Comparison of ENCODE assay signal across 7 mouse cellular contexts in genomic region chr5:122401303-122401640, GRCm38 (mm10). TPM values are rescaled to one million over a fixed set of nuclear protein-coding genes. Genes with fewer than 3 reads are reported as not detected.
A peak's percentile ranks its signal among the peaks of the same experiment; 100 is the strongest.
DNase-seq lines count a peak whose midpoint lies in the region; ATAC-seq and TF ChIP-seq lines count a peak whose summit lies in the region.

No protein-coding gene starts in this region.

- peak; percentile 79 for ATAC-seq in CD4-positive, CD25-positive, alpha-beta regulatory T cell, adult 4 months

- WGBS in macrophage (ENCODE audit: missing documents), result 39% methylated on average over 8 of the region's 8 CpGs

- no peak overlapping the region for H3K4me3 ChIP-seq in layer of hippocampus, adult 2 months
- H3K4me3 ChIP-seq in macrophage (ENCODE audit: inconsistent target), result no peak overlapping the region

- peak overlapping the region; percentile 68 for H3K27ac ChIP-seq in layer of hippocampus, adult 2 months
- H3K27ac ChIP-seq in macrophage, result peak overlapping the region; percentile 98

- peaks cover 93% of the 10 kb centered on the region for H3K79me2 ChIP-seq in macrophage (ENCODE audit: inconsistent target)

- peak; percentile 51 for DNase-seq in MN1 (ENCODE audit: low spot score)
- peak; percentile 81 for DNase-seq in cerebellum, adult 9-10 months
- peak; percentile 49 for DNase-seq in gastrocnemius, postnatal 25 days
- peak; percentile 56 to 83 for DNase-seq in layer of hippocampus, adult 2 months (ENCODE audit: low spot score in 2 of 2)
- peak; percentile 54 to 87 for DNase-seq in spleen, postnatal 4 days (ENCODE audit: low spot score in 2 of 2)

- H3K36me3 ChIP-seq in macrophage (ENCODE audit: inconsistent target), result peaks cover 48% of the 10 kb centered on the region

- TF ChIP-seq CTCF in layer of hippocampus, adult 2 months (conservative IDR thresholded peaks at IDR 0.05), result peak; percentile 100

RNA-seq across cellular contexts. Expression of gene Arpc3, which starts 9.6 kb away (rescaled TPM):
- 100 to 1,000 TPM; 394 to 533 TPM for polyA plus RNA-seq in CD4-positive, CD25-positive, alpha-beta regulatory T cell, adult 4 months (2017; shearing (Covaris generic))
- total RNA-seq in gastrocnemius, postnatal 25 days (2021), result 10 to 100 TPM; 46.8 to 54.9 TPM
- 100 to 1,000 TPM; 261 to 275 TPM for total RNA-seq in layer of hippocampus, adult 2 months (2021)
- total RNA-seq in macrophage (2018; cell fraction: chromatin; rRNA removed), result 100 to 1,000 TPM; 128 to 449 (median 189) TPM
- total RNA-seq in macrophage (2018; cell fraction: cytosol; rRNA removed), result 100 to 1,000 TPM; 567 to 868 (median 701) TPM
- 100 to 1,000 TPM; 137 to 276 (median 167) TPM for total RNA-seq in macrophage (2018; cell fraction: nucleus; rRNA removed)
- 1,088 to 1,432 TPM (median 1,117 TPM) in 3 replicates for polyA plus RNA-seq in macrophage (2018)

RNA-seq across cellular contexts. Expression of gene Anapc7, which starts 20.2 kb away (rescaled TPM):
- polyA plus RNA-seq in CD4-positive, CD25-positive, alpha-beta regulatory T cell, adult 4 months (2017; shearing (Covaris generic)), result 10 to 100 TPM; 17.7 to 22.8 TPM
- total RNA-seq in gastrocnemius, postnatal 25 days (2021), result 10 to 100 TPM; 12.3 to 13.4 TPM
- total RNA-seq in layer of hippocampus, adult 2 months (2021), result 10 to 100 TPM; 32.9 to 33.2 TPM
- 10 to 100 TPM; 24.4 to 61.6 (median 37.0) TPM for total RNA-seq in macrophage (2018; cell fraction: chromatin; rRNA removed)
- total RNA-seq in macrophage (2018; cell fraction: cytosol; rRNA removed), result 10 to 100 TPM; 16.6 to 27.6 (median 21.9) TPM
- total RNA-seq in macrophage (2018; cell fraction: nucleus; rRNA removed), result 10 to 100 TPM; 15.7 to 48.8 (median 28.5) TPM
- 25.3 to 29.1 TPM (median 26.9 TPM) in 3 replicates for polyA plus RNA-seq in macrophage (2018)

RNA-seq across cellular contexts. Expression of gene Fam216a, which starts 29.1 kb away (rescaled TPM):
- 1 to 10 TPM; 6.9 to 7.4 TPM for polyA plus RNA-seq in CD4-positive, CD25-positive, alpha-beta regulatory T cell, adult 4 months (2017; shearing (Covaris generic))
- 1 to 10 TPM; 5.8 to 6.1 TPM for total RNA-seq in gastrocnemius, postnatal 25 days (2021)
- 10 to 100 TPM; 74.2 to 78.0 TPM for total RNA-seq in layer of hippocampus, adult 2 months (2021)
- 1 to 10 TPM in 18 of 26 experiments, under 1 TPM in 5, not detected in 3; 0.55 to 7.8 (median 1.9) TPM for total RNA-seq in macrophage (2018; cell fraction: chromatin; rRNA removed)
- total RNA-seq in macrophage (2018; cell fraction: cytosol; rRNA removed), result 1 to 10 TPM; 3.1 to 7.5 (median 4.5) TPM
- 1 to 10 TPM in 24 of 26 experiments, under 1 TPM in 2; 0.83 to 5.4 (median 2.4) TPM for total RNA-seq in macrophage (2018; cell fraction: nucleus; rRNA removed)
- polyA plus RNA-seq in macrophage (2018), result 3.7 to 8.8 TPM (median 5.3 TPM) in 3 replicates

RNA-seq across cellular contexts. Expression of gene Gpn3, which starts 29.6 kb away (rescaled TPM):
- polyA plus RNA-seq in CD4-positive, CD25-positive, alpha-beta regulatory T cell, adult 4 months (2017; shearing (Covaris generic)), result 10 to 100 TPM; 56.9 to 67.7 TPM
- 10 to 100 TPM; 20.4 to 21.4 TPM for total RNA-seq in gastrocnemius, postnatal 25 days (2021)
- 10 to 100 TPM; 30.0 to 32.3 TPM for total RNA-seq in layer of hippocampus, adult 2 months (2021)
- total RNA-seq in macrophage (2018; cell fraction: chromatin; rRNA removed), result 10 to 100 TPM in 15 of 26 experiments, 1 to 10 TPM in 11; 2.5 to 24.2 (median 10.4) TPM
- 10 to 100 TPM in 21 of 26 experiments, 1 to 10 TPM in 5; 8.3 to 17.8 (median 12.5) TPM for total RNA-seq in macrophage (2018; cell fraction: cytosol; rRNA removed)
- total RNA-seq in macrophage (2018; cell fraction: nucleus; rRNA removed), result 10 to 100 TPM in 10 of 26 experiments, 1 to 10 TPM in 16; 3.8 to 23.8 (median 8.4) TPM
- polyA plus RNA-seq in macrophage (2018), result 16.3 to 20.4 TPM (median 16.8 TPM) in 3 replicates

RNA-seq across cellular contexts. Expression of gene Vps29, which starts 47.1 kb away (rescaled TPM):
- polyA plus RNA-seq in CD4-positive, CD25-positive, alpha-beta regulatory T cell, adult 4 months (2017; shearing (Covaris generic)), result 100 to 1,000 TPM; 193 to 203 TPM
- 10 to 100 TPM; 38.2 to 39.6 TPM for total RNA-seq in gastrocnemius, postnatal 25 days (2021)
- total RNA-seq in layer of hippocampus, adult 2 months (2021), result 100 to 1,000 TPM; 173 to 186 TPM
- total RNA-seq in macrophage (2018; cell fraction: chromatin; rRNA removed), result 100 to 1,000 TPM in 3 of 26 experiments, 10 to 100 TPM in 23; 47.7 to 112 (median 75.0) TPM
- 100 to 1,000 TPM; 133 to 192 (median 154) TPM for total RNA-seq in macrophage (2018; cell fraction: cytosol; rRNA removed)
- total RNA-seq in macrophage (2018; cell fraction: nucleus; rRNA removed), result 100 to 1,000 TPM in 7 of 26 experiments, 10 to 100 TPM in 19; 56.8 to 130 (median 86.8) TPM
- polyA plus RNA-seq in macrophage (2018), result 234 to 353 TPM (median 252 TPM) in 3 replicates

Comparison
In these comparisons a context has a peak if more than half of its experiments do, and no peak if none do; other contexts are left out.
1. RNA of gene Arpc3, which starts 9.6 kb away (total RNA-seq): 261 to 275 TPM in layer of hippocampus, adult 2 months; 46.8 to 54.9 TPM in gastrocnemius, postnatal 25 days; every median in the first group is over 4 times any median in the second.
2. RNA of gene Fam216a, which starts 29.1 kb away (total RNA-seq): 74.2 to 78.0 TPM in layer of hippocampus, adult 2 months; 5.8 to 6.1 TPM in gastrocnemius, postnatal 25 days; every median in the first group is over 10 times any median in the second.
3. Peak in every context shown above with its lines, with median percentiles within 50 percentile points of each other: DNase-seq.